Mouse (Mus musculus) frontal cortex, postnatal 25 days (tissue): ENCODE results near the gene Celf2.
A peak's percentile ranks its signal among the peaks of the same experiment; 100 is the strongest.
"Not testable (repeated sequence)": the region's sequence is repeated elsewhere in the genome, so short reads cannot be mapped to it uniquely, and the experiment has no call there.

Experiments used
- DNase-seq, 2 experiments: peaks; one replicate each; pipeline ENCODE4 v3.0.0; 2022; ENCODE audit warnings: low spot score in 2 of 2

Celf2 gene

DNA sequence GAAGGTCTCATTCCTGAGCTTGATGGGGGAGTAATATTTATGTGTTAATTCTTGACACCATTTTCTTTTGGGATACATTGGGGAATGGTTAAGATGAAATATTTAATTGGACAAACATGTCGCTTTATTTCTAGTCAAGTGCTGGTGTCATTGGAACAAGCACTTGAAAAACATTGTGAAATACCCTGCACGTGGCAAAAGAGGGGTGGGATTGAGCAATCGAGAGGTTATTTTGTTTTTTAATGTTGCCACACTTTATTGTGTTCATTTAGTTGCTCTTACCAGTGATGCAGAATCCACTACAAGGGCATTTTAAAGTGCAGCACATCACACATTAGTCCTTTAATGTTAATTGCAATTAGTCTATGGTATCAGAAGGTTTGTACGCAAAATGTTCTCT lies 242.2 kb downstream of the Celf2 start:
- DNase-seq = no peak

DNA sequence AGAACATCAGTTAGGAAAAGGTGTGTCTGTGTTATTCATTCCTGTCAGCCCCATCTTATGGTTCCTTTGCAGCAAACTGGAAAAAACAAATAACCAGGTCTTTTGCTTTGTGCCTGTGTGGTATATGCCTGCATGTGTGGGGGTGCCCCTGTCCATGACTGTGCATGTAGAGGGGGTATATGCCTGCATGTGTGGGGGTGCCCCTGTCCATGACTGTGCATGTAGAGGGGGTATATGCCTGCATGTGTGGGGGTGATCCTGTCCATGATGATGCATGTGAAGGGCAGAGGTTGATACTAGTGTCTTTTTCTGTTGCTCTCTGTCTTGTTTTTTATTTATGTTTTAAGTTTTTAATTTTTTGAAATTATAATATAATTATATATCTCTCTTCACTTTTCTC lies 246.7 kb downstream of the Celf2 start:
- DNase-seq = not testable (repeated sequence)

GRCm38 (mm10) chr2:7260186-7260585 lies 249.2 kb downstream of the Celf2 start:
- DNase-seq = no peak

DNA sequence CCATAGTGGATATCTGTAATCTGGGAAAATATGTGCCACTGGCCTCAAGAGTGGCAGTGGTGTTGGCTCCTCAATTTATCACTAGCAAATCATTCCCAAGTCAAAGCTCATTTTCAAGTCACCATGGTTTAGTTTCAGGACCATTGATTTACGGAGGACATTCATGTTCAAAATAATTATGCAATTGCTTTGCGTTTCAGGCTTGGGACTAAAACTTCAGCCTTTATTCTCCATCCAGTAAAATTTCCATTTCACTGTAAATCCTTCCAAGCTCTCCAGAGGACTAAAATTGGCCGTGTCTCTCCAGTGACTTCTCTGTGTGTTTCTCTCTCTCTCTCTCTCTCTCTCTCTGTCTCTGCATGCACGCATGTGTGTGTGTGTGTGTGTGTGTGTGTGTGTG lies 249.7 kb downstream of the Celf2 start:
- DNase-seq = no peak

DNA sequence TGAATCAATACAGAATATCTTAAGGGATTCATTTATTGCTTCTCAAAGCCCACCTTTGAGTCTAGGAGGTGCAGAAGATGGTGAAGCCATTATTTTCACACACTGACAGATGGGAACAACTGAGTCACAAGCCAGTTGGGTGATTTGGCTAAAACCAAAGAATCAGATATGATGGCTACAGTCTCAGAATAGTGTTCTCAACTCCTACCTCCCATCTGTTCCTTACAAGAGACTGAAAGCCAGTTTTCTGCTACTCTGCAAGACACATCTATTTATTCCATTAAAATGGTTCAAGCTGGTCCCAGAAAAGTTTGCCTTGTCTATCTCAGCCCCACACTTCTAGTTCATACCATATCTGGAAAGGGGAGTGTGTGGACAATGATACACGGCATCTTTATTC lies 253.3 kb downstream of the Celf2 start:
- no peak for DNase-seq

DNA sequence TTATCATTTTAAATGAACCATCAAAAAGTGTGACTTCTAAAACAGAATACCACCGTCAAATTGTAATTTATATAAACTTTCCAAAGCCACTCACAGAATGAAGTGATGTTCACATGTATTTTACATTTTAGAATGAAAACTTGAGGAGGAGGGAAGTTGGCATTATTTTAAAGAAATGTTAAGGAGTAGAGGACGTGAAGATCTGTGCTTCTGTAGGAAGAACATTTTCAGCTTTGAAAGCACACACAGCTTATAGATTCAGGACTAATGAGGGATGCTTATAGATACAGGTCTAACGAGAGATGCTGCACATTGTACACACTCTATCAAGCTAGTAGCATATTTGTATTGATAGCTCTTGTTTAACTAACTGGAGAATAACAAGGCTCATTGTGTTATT lies 254.0 kb downstream of the Celf2 start:
- DNase-seq = no peak

DNA sequence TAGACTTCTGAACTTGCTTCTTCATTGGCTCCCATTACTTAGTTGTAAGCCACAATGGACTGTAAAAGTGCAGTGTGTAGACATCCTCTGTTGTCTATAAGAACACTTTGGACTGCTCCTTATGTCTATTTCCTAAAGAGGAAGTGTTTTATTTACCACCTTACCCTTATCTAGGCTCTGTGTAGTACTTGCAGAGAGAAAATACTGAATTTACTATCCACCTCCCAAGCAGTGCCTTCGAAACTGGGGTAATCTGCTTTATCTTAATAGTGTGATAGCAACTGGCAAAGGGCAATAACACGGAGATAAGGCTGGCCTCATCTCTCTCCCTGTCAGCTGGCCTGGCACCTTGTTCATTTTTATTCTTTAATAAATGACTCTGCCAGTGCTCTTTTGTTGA lies 259.0 kb downstream of the Celf2 start:
- DNase-seq = no peak

DNA sequence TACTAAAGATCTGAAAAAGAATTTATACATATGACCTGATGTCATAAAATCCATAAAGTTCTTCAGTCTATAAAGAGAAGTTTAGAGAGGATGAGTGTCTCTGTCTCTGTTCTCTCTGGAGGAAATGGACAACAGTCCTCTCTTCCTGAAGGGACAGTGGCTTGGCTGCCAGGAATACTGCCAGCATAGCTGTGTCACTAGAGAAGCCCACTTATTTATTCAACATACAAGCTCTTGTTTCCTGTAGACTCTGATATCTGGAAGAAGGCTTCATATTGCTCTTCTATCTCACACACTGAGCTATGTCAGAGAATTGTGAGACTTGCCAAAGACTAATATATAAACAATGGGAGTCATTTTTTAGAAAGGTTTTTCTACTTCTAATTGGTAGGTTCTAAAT lies 260.4 kb downstream of the Celf2 start:
- DNase-seq = no peak

GRCm38 (mm10) chr2:7245958-7246774 lies 263.2 kb downstream of the Celf2 start:
- no peak for DNase-seq

- no peak for DNase-seq
These were observed 267.2 kb downstream of the Celf2 start for GRCm38 (mm10) chr2:7242139-7242538.

DNA sequence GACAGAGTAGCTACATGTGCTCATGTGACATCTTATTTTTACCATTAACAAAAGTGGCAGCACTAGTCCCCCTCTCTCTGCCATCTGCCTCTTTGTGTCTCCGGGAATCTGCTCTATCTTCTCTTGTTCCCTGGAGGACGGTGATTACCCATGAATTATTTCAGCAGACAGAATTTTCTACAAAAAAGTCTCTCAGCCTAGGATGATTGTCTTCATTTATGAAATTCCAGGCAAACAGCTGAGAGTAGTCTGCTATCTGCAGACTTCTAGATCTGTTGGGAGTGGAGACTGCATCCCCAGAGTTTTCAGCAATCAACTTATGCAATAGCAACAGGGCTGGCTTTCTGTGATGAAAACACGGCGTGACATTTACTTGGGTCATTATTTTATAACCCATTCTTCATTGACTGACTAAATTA lies 267.8 kb downstream of the Celf2 start:
- no peak for DNase-seq

DNA sequence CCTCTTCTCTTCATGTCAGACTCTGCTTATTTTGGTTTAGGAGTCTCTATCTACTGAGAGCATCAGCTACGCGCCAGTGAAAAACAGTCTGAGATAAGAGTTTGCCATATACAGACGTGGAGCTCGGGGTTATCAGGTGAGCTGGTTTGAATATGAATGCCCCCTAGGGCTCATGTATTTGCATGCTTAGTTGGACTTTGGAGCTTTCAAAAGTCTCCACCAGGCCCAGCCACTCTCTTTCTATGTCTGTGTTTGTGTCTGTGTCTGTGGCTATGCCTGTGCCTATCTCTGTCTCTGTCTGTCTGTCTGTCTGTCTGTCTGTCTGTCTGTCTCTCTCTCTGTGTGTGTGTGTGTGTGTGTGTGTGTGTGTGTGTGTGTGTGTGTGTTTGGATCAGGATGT lies 272.1 kb downstream of the Celf2 start:
- no peak for DNase-seq

DNA sequence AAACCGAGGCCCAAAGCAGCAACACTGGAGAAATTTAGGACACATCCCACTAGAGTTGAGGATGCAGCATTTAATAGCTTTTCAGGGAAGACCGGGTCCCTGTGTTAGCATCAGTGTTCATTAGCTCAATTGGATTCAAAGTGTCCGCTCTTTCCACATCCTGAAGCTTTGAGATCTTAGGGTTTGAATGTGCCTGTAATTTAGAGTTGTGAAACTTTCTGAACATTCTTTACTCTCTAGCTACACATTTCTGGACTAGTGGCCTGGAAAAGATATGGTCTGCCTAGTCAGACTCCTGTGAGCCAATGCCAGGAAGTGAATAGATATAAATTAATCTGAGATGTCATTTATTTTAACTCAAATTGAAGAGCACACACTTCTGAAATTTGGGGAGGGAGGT lies 272.9 kb downstream of the Celf2 start:
- peak in 1 of 2 experiments; percentile 1 for DNase-seq

DNA sequence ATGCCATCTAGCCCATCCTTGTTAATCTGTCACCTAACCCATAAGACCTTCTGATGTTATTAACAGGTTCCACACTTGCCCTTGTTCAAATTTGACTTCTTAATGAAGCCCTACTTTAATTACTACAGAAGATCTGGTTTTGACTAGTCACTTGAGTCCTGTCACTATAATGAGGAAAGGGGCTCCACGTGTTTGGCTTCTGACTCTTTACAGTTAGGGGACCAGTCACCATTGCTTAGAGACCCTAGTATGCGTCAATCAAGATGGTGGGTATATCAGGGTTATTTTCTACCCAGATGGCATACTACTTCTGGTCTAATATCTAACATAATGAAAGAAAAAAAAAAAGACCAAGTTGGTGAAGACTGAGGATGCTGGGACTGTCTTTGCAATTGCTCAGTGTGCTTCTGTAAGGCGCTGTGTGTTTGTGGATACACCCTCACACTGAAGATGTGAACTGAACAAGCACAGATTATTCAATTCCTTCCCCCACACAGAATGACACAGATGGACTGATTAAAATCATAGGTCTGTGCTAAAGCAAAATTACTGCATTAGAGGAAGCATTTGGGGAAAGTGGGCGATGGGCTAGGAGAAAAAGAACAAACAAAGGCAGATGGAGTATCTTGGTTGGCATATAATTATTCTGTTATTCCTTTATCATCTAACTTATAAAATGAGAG lies 274.2 kb downstream of the Celf2 start:
- no peak for DNase-seq

DNA sequence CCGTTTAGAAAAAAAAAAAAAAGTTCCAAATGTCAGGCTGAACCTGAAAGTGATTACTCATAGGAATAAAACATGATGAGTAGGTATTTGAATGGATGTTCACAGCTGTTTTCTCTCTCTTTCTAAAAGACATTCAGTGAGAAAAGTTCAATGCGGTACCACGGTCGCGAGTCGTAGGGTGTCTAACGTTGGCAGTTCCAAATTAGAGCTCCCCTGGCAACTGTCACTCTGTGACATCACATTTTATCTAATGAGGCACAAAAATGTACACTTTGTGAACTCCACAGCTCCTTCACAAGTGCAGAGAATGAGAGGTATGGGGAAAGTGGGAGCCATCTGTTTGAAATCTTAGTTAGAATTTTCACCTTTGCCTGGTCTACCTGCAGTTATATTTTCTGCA lies 274.8 kb downstream of the Celf2 start:
- DNase-seq = no peak

GRCm38 (mm10) chr2:7233411-7233810 lies 276.0 kb downstream of the Celf2 start:
- no peak for DNase-seq

DNA sequence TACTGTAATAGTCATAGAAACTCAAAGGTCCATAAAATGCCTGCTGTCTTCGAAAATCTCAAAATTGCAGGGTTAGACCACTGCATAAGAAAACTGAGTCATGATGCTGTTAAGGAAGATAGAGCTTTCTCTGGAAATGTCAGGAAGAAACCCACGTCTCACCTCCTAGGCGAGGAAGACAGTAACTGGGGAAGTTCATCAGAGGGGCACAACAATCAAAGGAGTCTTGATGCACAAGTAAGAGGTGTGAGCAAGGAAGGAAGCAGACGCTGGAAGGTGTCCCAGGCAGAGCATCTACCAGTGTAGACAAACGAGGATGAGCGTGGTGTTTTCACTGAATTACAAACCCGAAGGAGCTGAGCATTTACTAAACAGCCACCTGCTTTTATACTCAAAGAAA lies 282.6 kb downstream of the Celf2 start:
- no peak for DNase-seq

DNA sequence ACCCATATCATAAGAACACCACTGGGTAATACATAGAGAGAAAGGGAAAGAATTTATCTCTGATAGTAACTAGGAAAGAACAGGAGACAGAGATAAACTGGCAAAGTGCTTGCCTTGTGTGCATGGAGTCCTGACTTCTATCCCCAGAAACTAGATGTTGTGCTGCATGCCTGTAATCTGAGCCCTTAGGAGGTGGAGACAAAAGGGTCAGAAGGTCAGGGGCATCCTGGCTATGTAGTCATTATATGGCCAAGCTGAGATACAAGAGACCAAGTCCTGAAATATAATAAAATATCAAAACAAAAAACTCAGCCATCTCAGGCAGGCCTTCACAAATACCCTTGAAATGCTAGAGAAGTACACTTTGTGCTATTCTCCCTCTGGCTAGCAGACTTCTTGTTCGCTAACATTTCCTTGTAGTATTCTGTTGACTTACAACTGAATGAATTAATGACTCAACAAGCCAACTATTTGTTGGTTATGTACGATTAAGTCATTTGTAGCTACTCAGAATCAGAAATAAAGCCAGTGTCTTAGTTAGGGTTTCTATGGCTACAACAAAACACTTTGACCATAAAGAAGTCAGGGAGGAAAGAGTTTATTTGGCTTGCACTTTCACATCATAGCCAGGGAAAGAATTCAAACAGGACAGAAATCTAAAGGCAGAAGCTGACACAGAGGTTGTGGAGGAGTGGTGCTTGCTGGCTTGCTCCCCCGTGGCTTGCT lies 284.9 kb downstream of the Celf2 start:
- no peak for DNase-seq

- DNase-seq = no peak
These were observed 285.8 kb downstream of the Celf2 start for GRCm38 (mm10) chr2:7223538-7223937.

DNA sequence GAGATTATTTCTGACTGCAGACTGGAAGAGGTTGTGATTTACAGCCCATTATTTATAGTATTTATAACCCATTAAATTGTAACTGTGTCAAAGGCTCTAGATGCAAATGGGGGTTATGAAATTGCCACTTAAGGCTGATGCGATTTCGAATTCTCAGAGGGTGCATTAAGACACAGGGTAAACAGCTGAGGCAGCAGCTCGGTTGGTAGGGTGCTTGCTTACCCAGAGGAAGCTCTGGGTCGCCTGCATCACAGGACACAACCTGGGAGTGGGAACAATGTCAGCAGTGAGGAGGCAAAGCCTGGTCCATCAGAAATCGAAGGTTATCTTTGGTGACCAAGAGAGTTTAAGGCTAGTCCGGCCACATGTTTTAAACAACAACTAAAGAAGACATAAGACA lies 286.5 kb downstream of the Celf2 start:
- DNase-seq = no peak

- DNase-seq = no peak
These were observed 287.5 kb downstream of the Celf2 start for GRCm38 (mm10) chr2:7221856-7222255.

DNA sequence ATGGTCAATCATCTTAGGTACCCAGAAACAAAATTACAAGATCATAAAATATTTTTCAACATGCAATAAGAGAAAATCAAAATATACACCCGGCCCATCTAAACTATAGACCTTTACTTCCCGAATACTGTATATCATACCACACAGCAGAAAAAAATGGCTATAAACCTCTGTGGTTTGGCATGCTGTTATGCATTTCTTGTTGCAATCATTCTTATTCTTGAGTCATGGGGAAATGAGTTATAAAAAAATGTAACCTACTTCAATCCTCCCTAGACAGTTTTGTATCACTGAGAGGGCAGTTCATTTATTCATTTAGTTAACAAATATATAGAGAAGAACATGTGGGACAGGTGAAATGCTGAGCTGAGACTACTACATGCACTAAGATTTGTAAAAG lies 291.3 kb downstream of the Celf2 start:
- DNase-seq = no peak
